Mouse (Mus musculus): Measurements from ENCODE around the gene Sytl3. TPM values are rescaled to one million over a fixed set of nuclear protein-coding genes. Genes with fewer than 3 reads are reported as not detected.
"Not testable (repeated sequence)": the region's sequence is repeated elsewhere in the genome, so short reads cannot be mapped to it uniquely, and the experiment has no call there.

The Sytl3 gene
- polyA plus RNA-seq, 1 experiment from 2014 or later, result 0.30 TPM

- not testable (repeated sequence) for H3K36me3 ChIP-seq (ENCODE audit: control insufficient read depth, insufficient read depth, low read length); ATAC-seq (ENCODE audit: insufficient number of reproducible peaks, insufficient read depth, low FRiP score, low read depth); H3K9me3 ChIP-seq (ENCODE audit: control insufficient read depth, low read length); H3K4me1 ChIP-seq (ENCODE audit: control insufficient read depth in 2 of 2, insufficient read depth in 2 of 2, low read length in 2 of 2); H3K27ac ChIP-seq (replicated peaks in 1 of 2; ENCODE audit: control insufficient read depth in 1 of 2, insufficient read depth in 1 of 2, low read depth in 2 of 2, low read length in 2 of 2); H3K4me2 ChIP-seq (ENCODE audit: low read length); H3K27me3 ChIP-seq (ENCODE audit: control insufficient read depth, insufficient read depth, low read length); H3K9ac ChIP-seq (ENCODE audit: low read length); H3K4me3 ChIP-seq (ENCODE audit: control insufficient read depth in 1 of 2, insufficient read depth in 1 of 2, low read depth in 1 of 2, low read length in 2 of 2)
- 54% methylated on average over 2 of the region's 4 CpGs for WGBS
Observed at GRCm38 (mm10) chr17:6697224-6697775, 38.4 kb downstream of the Sytl3 start.

DNA sequence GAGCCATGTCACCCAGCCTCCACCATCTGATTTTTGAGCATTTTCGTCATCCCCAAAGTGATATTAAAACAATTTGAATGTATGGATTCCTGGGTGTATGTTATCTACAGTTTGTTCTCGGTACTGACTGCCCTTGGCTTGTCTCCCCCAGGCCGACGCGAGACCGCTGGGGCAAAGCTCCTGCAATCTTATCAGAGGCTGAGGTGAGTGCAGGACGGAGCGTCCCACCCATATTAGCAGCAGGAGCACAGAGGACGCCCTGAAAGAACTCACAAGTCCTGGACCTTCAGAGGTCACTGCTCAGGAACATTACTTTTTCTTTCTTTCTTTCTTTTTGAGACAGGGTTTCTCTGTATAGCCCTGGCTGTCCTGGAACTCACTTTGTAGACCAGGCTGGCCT, 40.6 kb downstream of the Sytl3 start:
- H3K4me1 ChIP-seq (ENCODE audit: control insufficient read depth in 2 of 2, insufficient read depth in 2 of 2, low read length in 2 of 2); H3K27ac ChIP-seq (replicated peaks in 1 of 2; ENCODE audit: control insufficient read depth in 1 of 2, insufficient read depth in 1 of 2, low read depth in 2 of 2, low read length in 2 of 2); H3K4me3 ChIP-seq (ENCODE audit: control insufficient read depth in 1 of 2, insufficient read depth in 1 of 2, low read depth in 1 of 2, low read length in 2 of 2); ATAC-seq (ENCODE audit: insufficient number of reproducible peaks, insufficient read depth, low FRiP score, low read depth); H3K9ac ChIP-seq (ENCODE audit: low read length); H3K36me3 ChIP-seq (ENCODE audit: control insufficient read depth, insufficient read depth, low read length); H3K27me3 ChIP-seq (ENCODE audit: control insufficient read depth, insufficient read depth, low read length); H3K4me2 ChIP-seq (ENCODE audit: low read length); H3K9me3 ChIP-seq (ENCODE audit: control insufficient read depth, low read length): not testable (repeated sequence)
- 30% methylated on average over 8 of the region's 9 CpGs for WGBS

DNA sequence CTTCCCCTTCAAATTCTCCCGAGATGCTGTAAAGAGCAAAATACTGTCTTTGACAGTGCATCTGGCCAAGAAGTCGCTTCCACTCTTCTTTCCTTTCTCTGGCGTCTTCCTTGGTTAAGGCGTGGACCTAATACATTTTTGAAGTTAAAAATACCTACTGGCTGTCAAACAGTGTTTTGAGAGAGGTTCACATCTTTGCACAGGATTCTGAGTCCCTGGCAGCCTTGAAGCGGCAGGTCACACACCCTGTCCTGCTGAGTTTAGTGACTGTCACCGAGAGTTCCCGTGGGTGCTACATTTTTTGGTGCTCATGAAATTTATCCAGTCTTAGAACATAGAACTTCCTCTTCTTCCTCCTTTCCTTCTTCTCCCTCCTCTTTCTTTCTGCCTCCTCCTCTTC, 41.2 kb downstream of the Sytl3 start:
- not testable (repeated sequence) for H3K4me3 ChIP-seq (ENCODE audit: control insufficient read depth in 1 of 2, insufficient read depth in 1 of 2, low read depth in 1 of 2, low read length in 2 of 2); H3K4me2 ChIP-seq (ENCODE audit: low read length); H3K36me3 ChIP-seq (ENCODE audit: control insufficient read depth, insufficient read depth, low read length); ATAC-seq (ENCODE audit: insufficient number of reproducible peaks, insufficient read depth, low FRiP score, low read depth); H3K4me1 ChIP-seq (ENCODE audit: control insufficient read depth in 2 of 2, insufficient read depth in 2 of 2, low read length in 2 of 2); H3K9ac ChIP-seq (ENCODE audit: low read length); H3K27ac ChIP-seq (replicated peaks in 1 of 2; ENCODE audit: control insufficient read depth in 1 of 2, insufficient read depth in 1 of 2, low read depth in 2 of 2, low read length in 2 of 2); H3K9me3 ChIP-seq (ENCODE audit: control insufficient read depth, low read length); H3K27me3 ChIP-seq (ENCODE audit: control insufficient read depth, insufficient read depth, low read length)
- 69% methylated on average over 4 of the region's 7 CpGs for WGBS

GRCm38 (mm10) chr17:6702625-6703221, 43.8 kb downstream of the Sytl3 start:
- WGBS, result 0% methylated on average over 1 of the region's 8 CpGs
- not testable (repeated sequence) for H3K9ac ChIP-seq (ENCODE audit: low read length)
- ATAC-seq (ENCODE audit: insufficient number of reproducible peaks, insufficient read depth, low FRiP score, low read depth), result peak; percentile 54; the same call in 1 of the 2 replicates

DNA sequence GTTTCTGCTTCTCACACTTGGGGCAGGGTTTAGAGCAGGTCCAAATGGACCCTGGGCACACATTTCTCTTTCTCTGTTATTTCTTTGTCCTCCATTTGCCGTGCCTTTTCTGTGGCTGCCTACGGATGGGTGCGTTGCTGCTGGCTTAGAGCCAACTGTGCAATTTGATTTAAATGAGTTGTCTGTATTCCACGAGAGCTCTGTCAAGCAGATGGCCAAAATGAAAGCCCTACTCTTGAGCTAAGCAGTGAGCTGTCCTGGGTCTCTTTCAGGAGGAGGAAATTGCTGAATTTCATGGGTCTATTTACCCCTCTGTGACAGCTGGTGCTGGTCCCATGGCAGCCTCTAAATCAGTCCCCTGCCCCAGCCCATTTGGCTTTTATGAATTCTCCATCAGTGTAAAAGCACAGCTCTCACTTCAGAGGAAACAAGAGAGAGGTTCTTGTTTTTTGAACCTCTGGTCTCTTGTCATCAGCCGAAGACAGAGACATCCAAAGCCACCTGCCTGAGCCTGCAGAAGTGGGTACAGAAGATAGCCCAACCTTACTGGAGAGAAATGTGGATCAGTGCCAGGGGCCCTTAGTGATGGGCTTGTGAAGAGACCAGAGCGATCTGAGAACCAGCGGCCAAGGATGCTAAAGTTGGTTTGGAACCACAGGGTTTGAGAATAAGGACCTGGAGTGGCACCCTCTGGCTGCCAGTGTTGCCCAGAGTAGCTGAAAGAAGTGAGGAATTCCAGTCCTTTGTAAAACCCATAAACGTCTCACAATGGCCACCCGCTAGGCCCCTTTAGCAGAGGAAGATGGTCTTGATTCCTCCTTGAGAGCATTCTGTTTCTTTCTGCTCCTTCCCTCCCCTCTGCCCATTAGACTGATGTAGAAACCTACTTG, 44.7 kb downstream of the Sytl3 start:
- H3K27ac ChIP-seq (replicated peaks in 1 of 2; ENCODE audit: control insufficient read depth in 1 of 2, insufficient read depth in 1 of 2, low read depth in 2 of 2, low read length in 2 of 2); H3K4me1 ChIP-seq (ENCODE audit: control insufficient read depth in 2 of 2, insufficient read depth in 2 of 2, low read length in 2 of 2); ATAC-seq (ENCODE audit: insufficient number of reproducible peaks, insufficient read depth, low FRiP score, low read depth); H3K27me3 ChIP-seq (ENCODE audit: control insufficient read depth, insufficient read depth, low read length); H3K4me2 ChIP-seq (ENCODE audit: low read length); H3K9ac ChIP-seq (ENCODE audit: low read length); H3K36me3 ChIP-seq (ENCODE audit: control insufficient read depth, insufficient read depth, low read length); H3K9me3 ChIP-seq (ENCODE audit: control insufficient read depth, low read length); H3K4me3 ChIP-seq (ENCODE audit: control insufficient read depth in 1 of 2, insufficient read depth in 1 of 2, low read depth in 1 of 2, low read length in 2 of 2): not testable (repeated sequence)
- WGBS, result 60% methylated on average over 6 of the region's 9 CpGs

More at GRCm38 (mm10) chr17:6702625-6703221, 43.8 kb downstream of the Sytl3 start:
- H3K4me3 ChIP-seq (ENCODE audit: control insufficient read depth in 1 of 2, insufficient read depth in 1 of 2, low read depth in 1 of 2, low read length in 2 of 2); H3K4me2 ChIP-seq (ENCODE audit: low read length); H3K4me1 ChIP-seq (ENCODE audit: control insufficient read depth in 2 of 2, insufficient read depth in 2 of 2, low read length in 2 of 2); H3K27me3 ChIP-seq (ENCODE audit: control insufficient read depth, insufficient read depth, low read length); H3K27ac ChIP-seq (replicated peaks in 1 of 2; ENCODE audit: control insufficient read depth in 1 of 2, insufficient read depth in 1 of 2, low read depth in 2 of 2, low read length in 2 of 2); H3K9me3 ChIP-seq (ENCODE audit: control insufficient read depth, low read length); H3K36me3 ChIP-seq (ENCODE audit: control insufficient read depth, insufficient read depth, low read length): not testable (repeated sequence)

DNA sequence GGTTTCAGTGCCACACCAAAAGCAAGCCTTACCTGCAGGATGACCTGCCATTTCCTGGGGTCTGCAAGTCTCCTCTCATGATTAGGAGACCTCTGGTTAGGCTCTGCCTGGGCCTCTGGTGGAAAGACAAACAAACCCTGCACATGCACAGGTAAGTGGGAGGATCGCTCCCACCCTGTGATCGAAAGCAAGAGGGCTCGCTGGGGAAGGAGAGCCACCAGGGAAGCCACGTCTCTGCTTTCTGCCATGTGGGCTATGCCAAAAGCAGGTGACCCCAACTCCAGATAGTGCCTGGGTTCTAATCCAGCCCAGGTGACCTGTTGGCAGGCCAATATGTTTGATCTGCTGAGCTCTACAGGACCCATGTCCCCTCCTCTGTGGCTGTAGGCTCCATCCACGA, 47.6 kb downstream of the Sytl3 start:
- H3K36me3 ChIP-seq (ENCODE audit: control insufficient read depth, insufficient read depth, low read length); H3K4me3 ChIP-seq (ENCODE audit: control insufficient read depth in 1 of 2, insufficient read depth in 1 of 2, low read depth in 1 of 2, low read length in 2 of 2); H3K9me3 ChIP-seq (ENCODE audit: control insufficient read depth, low read length); ATAC-seq (ENCODE audit: insufficient number of reproducible peaks, insufficient read depth, low FRiP score, low read depth); H3K9ac ChIP-seq (ENCODE audit: low read length); H3K4me1 ChIP-seq (ENCODE audit: control insufficient read depth in 2 of 2, insufficient read depth in 2 of 2, low read length in 2 of 2); H3K27ac ChIP-seq (replicated peaks in 1 of 2; ENCODE audit: control insufficient read depth in 1 of 2, insufficient read depth in 1 of 2, low read depth in 2 of 2, low read length in 2 of 2); H3K27me3 ChIP-seq (ENCODE audit: control insufficient read depth, insufficient read depth, low read length); H3K4me2 ChIP-seq (ENCODE audit: low read length): not testable (repeated sequence)
- 86% methylated on average over 4 of the region's 5 CpGs for WGBS

- ATAC-seq (ENCODE audit: insufficient number of reproducible peaks, insufficient read depth, low FRiP score, low read depth); H3K36me3 ChIP-seq (ENCODE audit: control insufficient read depth, insufficient read depth, low read length); H3K9ac ChIP-seq (ENCODE audit: low read length); H3K27me3 ChIP-seq (ENCODE audit: control insufficient read depth, insufficient read depth, low read length); H3K27ac ChIP-seq (replicated peaks in 1 of 2; ENCODE audit: control insufficient read depth in 1 of 2, insufficient read depth in 1 of 2, low read depth in 2 of 2, low read length in 2 of 2); H3K4me1 ChIP-seq (ENCODE audit: control insufficient read depth in 2 of 2, insufficient read depth in 2 of 2, low read length in 2 of 2); H3K4me2 ChIP-seq (ENCODE audit: low read length); H3K9me3 ChIP-seq (ENCODE audit: control insufficient read depth, low read length); H3K4me3 ChIP-seq (ENCODE audit: control insufficient read depth in 1 of 2, insufficient read depth in 1 of 2, low read depth in 1 of 2, low read length in 2 of 2): not testable (repeated sequence)
- 72% methylated on average over 5 of the region's 5 CpGs for WGBS
Observed at GRCm38 (mm10) chr17:6707422-6707821, 48.5 kb downstream of the Sytl3 start.
